Mouse (Mus musculus) cortical plate, adult 2 months (tissue): ENCODE data around the gene Gm10553. TPM values are rescaled to one million over a fixed set of nuclear protein-coding genes. Genes with fewer than 3 reads are reported as not detected.
"Not testable (repeated sequence)": the region's sequence is repeated elsewhere in the genome, so short reads cannot be mapped to it uniquely, and the experiment has no call there.

Experiments used
- H3K27ac ChIP-seq: fragments of 200-500 bp; 2 replicates; pipeline ENCODE4 v1.5.1; 2012; ENCODE audit warnings: low read length, control low read depth, inconsistent platforms; ENCODE audit not compliant: insufficient read depth
- H3K4me1 ChIP-seq: fragments of 200-500 bp; 2 replicates; pipeline ENCODE4 v1.6.1; 2011; ENCODE audit warnings: low read length; ENCODE audit not compliant: control insufficient read depth, insufficient read depth
- H3K4me3 ChIP-seq: fragments of 200-500 bp; 2 replicates; pipeline ENCODE4 v1.5.1; 2011; ENCODE audit warnings: mild to moderate bottlenecking, low read length, control low read depth; ENCODE audit not compliant: insufficient read depth
- polyA plus RNA-seq: library from polyadenylated mRNA; depleted of rRNA; stranded (reverse); fragments of >200 nt; gene quantifications from 2 replicates; pipeline ENCODE4 v1.2.3, GENCODE M21; 2012; rRNA removed

The Gm10553 gene
- not detected in 2 replicates for polyA plus RNA-seq

DNA sequence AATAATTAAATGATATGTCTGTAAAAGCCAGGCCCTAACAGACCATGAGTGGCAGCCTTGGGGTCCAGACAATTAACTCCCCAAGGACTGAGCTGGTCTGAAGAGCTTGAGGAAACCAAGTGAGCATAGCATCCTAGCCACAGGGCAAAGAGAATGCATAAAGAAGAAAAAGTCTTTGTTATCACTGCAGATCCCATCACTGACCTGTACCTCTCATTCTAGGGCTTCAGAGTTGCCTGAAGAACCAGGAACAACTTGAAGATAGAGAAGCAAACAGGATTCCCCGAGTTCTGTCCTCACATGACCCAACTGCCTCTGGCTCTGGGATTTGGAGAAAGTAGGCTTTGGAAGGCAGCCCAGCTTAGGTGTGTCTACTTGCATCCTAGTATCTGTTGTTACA lies at the start of gene Gm10553:
Gene Gm10553, plus strand, starts transcription at position 301 of the 400 bp plus-strand sequence.
- H3K4me3 ChIP-seq, H3K4me1 ChIP-seq, H3K27ac ChIP-seq: not testable (repeated sequence)

DNA sequence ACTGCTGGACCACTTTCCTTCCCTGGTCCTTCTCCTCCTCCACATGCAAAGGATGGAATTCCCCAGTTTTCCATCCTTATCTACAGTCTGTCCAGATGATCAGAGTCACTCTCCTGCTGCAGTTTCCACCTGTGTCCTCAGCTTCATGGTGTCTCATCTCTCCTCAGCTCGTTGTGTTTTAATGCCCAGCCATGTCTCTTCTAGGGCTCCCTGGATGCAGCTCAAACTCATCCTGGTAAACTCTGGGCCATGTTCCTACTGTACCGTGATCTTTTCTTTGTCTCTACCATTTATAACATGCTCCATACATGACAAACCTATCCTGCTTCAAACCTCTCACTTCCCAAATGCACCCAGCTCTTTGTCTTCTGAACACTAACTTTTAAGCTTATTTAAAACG lies 28.3 kb upstream of the Gm10553 start:
- not testable (repeated sequence) for H3K4me3 ChIP-seq, H3K4me1 ChIP-seq, H3K27ac ChIP-seq

DNA sequence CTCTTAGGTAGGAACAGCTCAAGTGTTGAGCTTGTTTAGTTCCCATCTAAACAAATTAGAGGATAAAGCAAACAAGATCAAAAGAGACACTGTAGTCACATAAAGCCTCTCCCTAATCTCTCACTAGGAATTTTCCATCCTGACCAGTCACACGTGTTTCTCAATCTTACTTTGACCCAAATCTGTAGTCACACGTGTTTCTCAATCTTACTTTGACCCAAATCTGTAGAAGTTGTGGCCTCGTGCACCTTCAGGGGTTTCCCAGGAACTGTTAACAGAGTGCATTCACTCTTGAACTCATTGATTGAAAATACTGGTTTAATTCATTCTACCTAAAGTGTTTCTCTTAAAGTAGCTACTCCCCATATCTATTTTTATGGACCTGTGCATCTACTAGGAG lies 26.9 kb upstream of the Gm10553 start:
- H3K4me3 ChIP-seq, H3K4me1 ChIP-seq, H3K27ac ChIP-seq: not testable (repeated sequence)

DNA sequence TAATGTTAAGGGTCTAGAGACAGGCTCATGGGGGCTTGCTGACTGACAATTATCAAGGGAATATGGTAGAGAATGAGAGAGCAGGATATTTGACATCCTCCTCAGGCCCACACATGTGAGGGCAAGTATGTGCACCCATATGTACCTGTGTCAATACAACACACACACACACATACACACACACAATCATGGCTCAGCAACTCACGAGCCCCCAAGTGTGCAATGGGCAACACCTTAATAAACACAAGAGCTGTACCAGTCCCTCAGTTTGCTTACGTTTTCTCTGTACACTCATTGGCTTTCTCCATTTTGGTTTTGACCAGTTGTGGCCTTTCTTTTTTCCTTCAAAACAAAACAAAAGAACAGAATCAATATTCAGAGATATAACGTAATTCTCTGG lies 15.2 kb upstream of the Gm10553 start:
- not testable (repeated sequence) for H3K4me3 ChIP-seq, H3K4me1 ChIP-seq, H3K27ac ChIP-seq

DNA sequence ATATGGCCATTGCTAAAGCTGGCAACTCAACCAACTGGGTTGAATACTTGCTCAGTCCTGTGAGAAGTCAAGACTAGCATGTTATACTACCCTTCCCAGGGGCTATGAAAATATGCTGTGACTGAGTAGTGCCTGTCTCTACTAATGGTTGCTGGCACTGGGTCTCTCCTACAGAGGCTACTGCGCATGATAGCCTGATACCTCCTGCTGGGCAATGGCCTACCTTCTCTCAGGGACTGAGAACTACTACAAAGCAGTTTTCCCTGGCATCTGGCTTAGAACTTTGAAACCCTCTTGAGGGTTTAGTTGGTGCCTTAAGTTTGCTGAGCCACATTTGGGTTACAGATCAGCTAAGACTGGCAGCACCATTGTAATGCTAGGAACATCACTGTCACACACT lies 13.8 kb upstream of the Gm10553 start:
- H3K4me3 ChIP-seq, H3K27ac ChIP-seq, H3K4me1 ChIP-seq: not testable (repeated sequence)

DNA sequence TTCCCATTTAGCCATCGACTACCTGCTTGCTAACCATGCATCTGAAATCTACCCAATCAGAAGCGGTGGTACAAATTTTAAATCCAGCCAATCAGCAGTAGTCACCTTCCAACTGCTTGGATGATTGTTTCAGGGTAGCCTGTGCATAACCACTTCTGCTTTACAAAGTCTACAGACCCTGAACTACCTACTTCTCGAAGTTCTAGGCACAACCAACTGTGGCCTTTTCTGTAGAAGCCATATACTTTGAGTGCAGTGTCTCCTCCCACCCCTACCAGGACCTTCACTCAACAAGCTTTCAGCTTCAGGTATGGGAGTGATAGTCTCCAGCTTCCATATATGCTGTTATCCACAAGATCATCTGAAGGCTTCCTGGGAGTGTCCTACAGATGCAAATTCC lies 7.8 kb upstream of the Gm10553 start:
- H3K4me1 ChIP-seq, H3K27ac ChIP-seq, H3K4me3 ChIP-seq: not testable (repeated sequence)

DNA sequence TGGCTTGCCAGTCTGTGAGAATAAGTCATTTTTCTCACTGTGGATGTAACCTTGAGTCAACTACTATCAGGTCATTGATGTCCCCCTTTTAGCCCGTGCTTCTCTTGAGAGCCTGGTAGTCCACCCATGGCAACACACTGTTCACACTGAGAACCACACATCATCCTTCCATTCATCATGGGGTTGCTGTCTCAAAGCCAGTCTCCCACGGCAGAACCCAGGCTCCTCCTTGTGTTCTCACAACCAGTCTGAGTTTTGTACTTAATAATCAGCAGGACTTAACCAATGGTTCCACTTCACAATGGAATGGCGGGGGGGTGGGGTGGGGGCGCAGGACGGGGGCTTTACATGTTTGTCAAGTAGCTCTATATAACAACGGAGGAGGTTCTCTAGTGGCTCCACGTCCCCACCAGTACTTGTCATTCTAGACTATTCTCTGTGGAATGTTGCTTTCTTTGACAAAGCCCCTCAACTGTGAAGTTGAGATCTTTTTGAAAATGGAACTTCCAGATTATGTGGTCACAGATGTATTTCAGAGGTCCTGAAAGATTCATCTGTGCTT lies 6.9 kb upstream of the Gm10553 start:
- not testable (repeated sequence) for H3K4me3 ChIP-seq, H3K4me1 ChIP-seq, H3K27ac ChIP-seq

DNA sequence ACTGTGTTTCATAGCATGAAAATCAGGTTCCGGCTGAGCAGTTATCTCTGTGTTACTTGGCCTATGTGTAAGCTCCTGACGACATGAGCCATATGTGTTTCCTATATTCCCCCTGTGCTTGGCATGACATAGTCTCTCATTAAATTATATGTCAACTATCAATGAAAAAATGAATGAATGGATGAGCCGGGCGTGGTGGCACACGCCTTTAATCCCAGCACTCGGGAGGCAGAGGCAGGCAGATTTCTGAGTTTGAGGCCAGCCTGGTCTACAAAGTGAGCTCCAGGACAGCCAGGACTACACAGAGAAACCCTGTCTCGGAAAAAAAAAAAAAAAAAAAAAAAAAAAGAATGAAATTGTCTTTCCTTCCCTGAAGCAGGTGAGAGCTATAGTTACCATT lies 883 bp upstream of the Gm10553 start:
- H3K4me1 ChIP-seq, H3K27ac ChIP-seq, H3K4me3 ChIP-seq: not testable (repeated sequence)

DNA sequence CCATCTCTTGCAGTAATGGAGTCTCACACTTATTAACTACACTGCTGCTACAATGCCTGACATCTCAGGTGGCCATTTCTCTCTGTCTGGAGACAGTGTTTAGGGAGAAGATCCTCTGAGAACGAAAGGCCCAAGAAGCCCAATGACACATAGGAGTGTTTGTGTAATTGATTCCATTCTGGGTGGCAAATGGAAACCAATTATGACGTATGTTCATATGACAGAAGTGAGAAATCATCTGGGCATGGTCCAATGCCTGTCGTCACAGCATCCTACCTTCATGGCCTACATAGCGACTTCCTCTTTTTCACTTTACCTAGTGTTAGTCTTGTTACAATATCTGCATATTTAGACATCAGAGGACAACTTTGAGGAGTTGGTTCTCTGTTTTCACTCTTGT lies 1.8 kb downstream of the Gm10553 start:
- H3K4me1 ChIP-seq, H3K4me3 ChIP-seq, H3K27ac ChIP-seq: not testable (repeated sequence)

DNA sequence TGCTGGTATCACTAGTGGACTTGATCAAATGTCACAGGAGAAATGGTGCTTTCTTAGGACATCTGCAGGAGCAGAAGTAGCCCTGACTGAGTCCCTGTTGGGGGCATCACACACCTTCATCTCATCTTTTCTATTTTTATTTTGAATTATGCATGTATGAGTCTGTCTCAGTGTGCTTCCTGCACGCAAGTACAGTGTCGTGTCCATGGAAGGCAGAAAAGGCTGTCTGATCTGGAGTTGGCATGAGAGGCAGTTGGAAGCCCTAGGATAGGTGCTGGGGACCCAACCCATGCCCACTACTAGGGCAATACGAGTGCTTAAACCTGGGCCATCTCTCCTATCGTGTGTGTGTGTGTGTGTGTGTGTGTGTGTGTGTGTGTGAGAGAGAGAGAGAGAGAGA lies 5.4 kb downstream of the Gm10553 start:
- H3K4me3 ChIP-seq, H3K27ac ChIP-seq, H3K4me1 ChIP-seq: not testable (repeated sequence)

DNA sequence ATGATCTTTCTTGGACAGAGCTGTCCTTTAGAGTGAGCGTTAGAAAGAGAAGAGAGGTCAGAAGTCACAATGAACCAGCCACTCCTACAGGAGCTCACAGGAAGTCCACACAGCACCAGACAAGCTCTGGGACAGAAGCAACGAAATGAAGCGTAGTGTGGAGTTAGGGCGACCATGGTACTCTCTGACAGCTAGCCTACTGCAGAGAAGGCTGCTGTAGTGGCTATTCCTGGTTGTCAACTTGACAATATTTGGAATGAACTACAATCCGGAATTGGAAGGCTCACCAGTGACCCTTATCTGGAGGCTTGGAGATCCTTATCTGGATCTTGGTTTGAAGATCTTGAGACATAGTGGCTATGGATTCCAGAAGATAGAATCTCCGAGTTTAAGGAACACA lies 6.0 kb downstream of the Gm10553 start:
- H3K4me1 ChIP-seq, H3K27ac ChIP-seq, H3K4me3 ChIP-seq: not testable (repeated sequence)

DNA sequence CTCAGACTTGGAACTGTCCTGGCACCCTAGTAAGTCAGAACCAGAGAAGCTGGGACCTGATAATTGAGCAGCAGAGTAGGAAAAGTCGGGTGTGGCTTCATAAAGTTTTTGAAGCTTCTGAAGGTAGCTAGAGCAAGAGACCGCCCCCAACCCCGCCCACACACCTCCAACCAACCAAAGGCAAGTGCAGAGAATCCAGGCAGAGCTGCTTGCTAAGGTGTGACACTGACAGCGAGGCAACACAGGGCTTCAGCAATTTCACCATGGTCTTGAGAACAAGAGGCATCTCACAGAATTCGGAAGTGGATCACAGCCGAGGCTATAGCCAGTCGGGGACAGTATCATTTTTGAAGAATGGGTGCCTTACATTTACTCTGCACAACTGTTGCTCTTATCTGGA lies 9.8 kb downstream of the Gm10553 start, which contains the start of gene A530032D15Rik:
Gene A530032D15Rik, minus strand, starts transcription at position 101 of the 400 bp plus-strand sequence.
- not testable (repeated sequence) for H3K27ac ChIP-seq

DNA sequence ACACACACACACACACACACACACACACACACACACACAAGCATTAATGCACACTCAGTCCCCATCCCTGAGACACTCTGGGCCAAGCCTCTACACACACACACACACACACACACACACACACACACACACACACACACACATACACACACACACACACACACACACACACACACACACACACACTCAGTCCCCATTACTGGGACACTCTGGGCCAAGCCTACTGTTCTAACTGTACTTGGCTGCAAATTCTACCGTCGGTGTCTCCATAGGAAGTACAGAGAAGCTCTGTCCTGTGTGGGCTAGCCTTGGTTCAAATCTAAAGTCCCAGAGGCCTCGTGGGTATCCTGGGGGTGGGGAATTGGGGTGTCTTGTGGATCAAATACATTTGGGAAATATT lies 10.9 kb downstream of the Gm10553 start:
- not testable (repeated sequence) for H3K27ac ChIP-seq, H3K4me3 ChIP-seq, H3K4me1 ChIP-seq

More for the DNA sequence above, 9.8 kb downstream of the Gm10553 start, which contains the start of gene A530032D15Rik:
- H3K4me1 ChIP-seq, H3K4me3 ChIP-seq: not testable (repeated sequence)

DNA sequence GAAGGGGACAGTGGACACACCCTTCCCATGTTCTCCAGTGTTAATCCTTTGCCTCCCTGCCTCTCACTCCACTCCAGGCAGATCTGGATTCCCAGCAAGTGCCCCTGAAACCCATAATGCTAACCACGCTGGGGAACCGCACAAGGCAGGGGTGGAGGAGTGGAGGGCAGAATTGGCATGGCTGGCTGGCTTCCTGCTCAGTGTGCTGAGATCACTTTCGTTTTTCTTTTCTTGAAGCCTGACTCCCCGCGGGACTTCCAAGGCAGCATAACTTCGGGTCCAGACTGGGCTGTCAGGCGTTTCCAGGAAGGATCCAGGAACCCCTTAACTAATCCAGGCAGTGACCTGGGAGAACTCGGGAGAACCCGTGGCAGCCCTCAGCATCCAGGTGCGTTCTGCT lies 11.6 kb downstream of the Gm10553 start:
- not testable (repeated sequence) for H3K4me1 ChIP-seq, H3K4me3 ChIP-seq, H3K27ac ChIP-seq

DNA sequence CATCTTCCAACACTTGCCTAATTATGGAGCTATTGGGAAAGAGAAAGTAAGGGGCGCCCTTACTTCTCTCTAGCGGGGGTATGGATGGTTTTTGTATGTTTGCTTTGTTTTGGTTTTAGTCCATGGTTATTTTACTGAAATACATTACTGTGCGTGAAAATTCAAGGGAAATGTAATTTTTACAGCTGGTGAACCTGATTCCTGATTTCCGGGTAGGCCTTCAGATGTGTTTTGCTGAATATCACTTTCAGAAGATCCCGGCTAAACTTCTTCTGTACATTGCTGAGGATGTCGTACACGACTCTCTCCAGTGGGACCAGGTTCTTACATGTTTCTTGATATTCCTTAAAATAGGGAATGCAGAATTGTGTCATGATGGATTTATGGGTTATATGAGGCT lies 12.3 kb downstream of the Gm10553 start:
- H3K4me3 ChIP-seq, H3K27ac ChIP-seq, H3K4me1 ChIP-seq: not testable (repeated sequence)

DNA sequence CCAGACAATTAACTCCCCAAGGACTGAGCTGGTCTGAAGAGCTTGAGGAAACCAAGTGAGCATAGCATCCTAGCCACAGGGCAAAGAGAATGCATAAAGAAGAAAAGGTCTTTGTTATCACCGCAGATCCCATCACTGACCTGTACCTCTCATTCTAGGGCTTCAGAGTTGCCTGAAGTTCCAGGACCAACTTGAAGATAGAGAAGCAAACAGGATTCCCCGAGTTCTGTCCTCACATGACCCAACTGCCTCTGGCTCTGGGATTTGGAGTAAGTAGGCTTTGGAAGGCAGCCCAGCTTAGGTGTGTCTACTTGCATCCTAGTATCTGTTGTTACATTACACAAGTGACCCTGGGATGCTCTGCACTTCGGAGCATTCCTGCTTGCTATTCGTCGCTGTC lies 12.9 kb downstream of the Gm10553 start:
- not testable (repeated sequence) for H3K4me1 ChIP-seq, H3K27ac ChIP-seq, H3K4me3 ChIP-seq

DNA sequence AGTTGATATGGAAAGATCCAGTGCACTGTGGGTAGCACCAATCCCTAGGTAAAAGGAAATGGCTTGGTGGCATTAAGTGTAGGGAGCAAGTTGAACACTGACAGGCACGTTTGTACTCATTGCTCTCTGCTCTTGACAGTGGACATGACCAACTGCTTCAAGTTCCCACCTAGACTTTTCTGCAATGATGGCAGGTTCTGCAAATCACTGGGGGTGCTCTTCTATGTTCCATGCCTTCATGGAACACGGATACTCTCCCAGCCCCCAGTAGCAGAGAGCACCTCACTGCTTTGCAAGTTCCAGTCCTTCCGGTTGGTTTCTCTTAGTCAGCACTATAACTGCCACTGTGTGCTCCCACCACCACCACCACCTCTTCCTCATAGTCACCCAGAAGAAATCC lies 14.1 kb downstream of the Gm10553 start:
- H3K4me3 ChIP-seq, H3K4me1 ChIP-seq, H3K27ac ChIP-seq: not testable (repeated sequence)
